Mouse (Mus musculus) C2C12 (cell line): ENCODE measurements around the gene Col2a1.

Experiments used
- CEBPB ChIP-seq: IDR thresholded peaks from one replicate; pipeline ENCODE4 v1.6.1; 2011; ENCODE audit warnings: low read depth, mild to moderate bottlenecking, control low read depth, moderate library complexity
- CTCF ChIP-seq: IDR thresholded peaks from one replicate; pipeline ENCODE4 v1.5.1; 2011; ENCODE audit not compliant: control insufficient read depth, insufficient read depth, insufficient read length
- FOSL1 ChIP-seq: IDR thresholded peaks from one replicate; pipeline ENCODE4 v1.8.0; 2011; ENCODE audit warnings: mild to moderate bottlenecking, low read length; ENCODE audit not compliant: poor library complexity, insufficient read depth, severe bottlenecking
- MAX ChIP-seq: IDR thresholded peaks from one replicate; pipeline ENCODE4 v1.6.1; 2011; ENCODE audit warnings: mild to moderate bottlenecking, control low read depth
- MYOD1 ChIP-seq: IDR thresholded peaks from one replicate; pipeline ENCODE4 v1.6.1; 2011; ENCODE audit warnings: low read depth; ENCODE audit not compliant: control insufficient read depth, insufficient read length
- MYOG ChIP-seq: IDR thresholded peaks from one replicate; pipeline ENCODE4 v1.6.1; 2011; ENCODE audit not compliant: control insufficient read depth, insufficient read length; ENCODE audit errors: extremely low read depth
- USF1 ChIP-seq: IDR thresholded peaks from one replicate; pipeline ENCODE4 v1.6.1; 2011; ENCODE audit warnings: low read depth, mild to moderate bottlenecking, control low read depth, moderate library complexity

DNA sequence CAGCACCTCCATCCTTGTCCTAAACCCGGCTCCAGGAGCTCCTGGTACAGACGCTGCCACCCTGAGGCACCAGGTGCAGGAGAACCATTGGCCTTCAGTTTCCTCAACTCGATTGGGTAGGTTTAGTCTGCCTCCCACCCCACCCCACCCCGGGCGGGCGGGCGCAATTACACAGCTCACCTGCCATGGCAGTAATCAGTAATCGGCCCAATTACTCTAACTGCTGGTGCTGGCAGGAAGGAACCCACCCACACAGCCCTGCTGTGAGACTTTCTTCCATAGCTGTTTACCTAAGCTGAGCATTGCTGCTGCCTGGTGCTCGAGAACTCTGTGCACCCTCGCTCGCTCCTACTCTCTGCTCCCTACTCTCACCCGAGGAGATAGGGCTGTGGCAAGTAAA, 72.1 kb downstream of the Col2a1 start:
- TF ChIP-seq FOSL1 (no peak), CTCF (no peak), MYOD1 (no peak), MAX (no peak), CEBPB (no peak), USF1 (no peak), MYOG (no peak)
